Mouse (Mus musculus) embryonic fibroblast, embryonic 13.5 days (primary cell): ENCODE results near the gene Prkag3.

Experiments
- CTCF ChIP-seq: IDR thresholded peaks from 2 replicates; pipeline ENCODE4 v1.5.1; 2011; ENCODE audit warnings: mild to moderate bottlenecking, control low read depth, low read length, moderate library complexity, borderline replicate concordance; ENCODE audit not compliant: insufficient read depth
- POLR2A ChIP-seq: IDR thresholded peaks from 2 replicates; pipeline ENCODE4 v1.6.1; 2011; ENCODE audit warnings: low read depth, mild to moderate bottlenecking, control low read depth, low read length, moderate library complexity

GRCm38 (mm10) chr1:74704156-74704555 is 44.9 kb downstream of the Prkag3 start:
- no peak for TF ChIP-seq CTCF
- TF ChIP-seq POLR2A, result no peak
